Mouse (Mus musculus) skeletal muscle tissue, postnatal 0 days (tissue): ENCODE results near the gene Cyb5r2. TPM values are rescaled to one million over a fixed set of nuclear protein-coding genes. Genes with fewer than 3 reads are reported as not detected.

Experiments used
- polyA plus RNA-seq: library from polyadenylated mRNA; unstranded; fragments of >200 nt; fragmentation: Nextera tagmentation; extraction: Ambion mirVana; gene quantifications from 2 replicates; pipeline ENCODE4 v1.2.1, GENCODE M21; 2015

The Cyb5r2 gene
- polyA plus RNA-seq = 0.54 and 0.94 TPM in 2 replicates

DNA sequence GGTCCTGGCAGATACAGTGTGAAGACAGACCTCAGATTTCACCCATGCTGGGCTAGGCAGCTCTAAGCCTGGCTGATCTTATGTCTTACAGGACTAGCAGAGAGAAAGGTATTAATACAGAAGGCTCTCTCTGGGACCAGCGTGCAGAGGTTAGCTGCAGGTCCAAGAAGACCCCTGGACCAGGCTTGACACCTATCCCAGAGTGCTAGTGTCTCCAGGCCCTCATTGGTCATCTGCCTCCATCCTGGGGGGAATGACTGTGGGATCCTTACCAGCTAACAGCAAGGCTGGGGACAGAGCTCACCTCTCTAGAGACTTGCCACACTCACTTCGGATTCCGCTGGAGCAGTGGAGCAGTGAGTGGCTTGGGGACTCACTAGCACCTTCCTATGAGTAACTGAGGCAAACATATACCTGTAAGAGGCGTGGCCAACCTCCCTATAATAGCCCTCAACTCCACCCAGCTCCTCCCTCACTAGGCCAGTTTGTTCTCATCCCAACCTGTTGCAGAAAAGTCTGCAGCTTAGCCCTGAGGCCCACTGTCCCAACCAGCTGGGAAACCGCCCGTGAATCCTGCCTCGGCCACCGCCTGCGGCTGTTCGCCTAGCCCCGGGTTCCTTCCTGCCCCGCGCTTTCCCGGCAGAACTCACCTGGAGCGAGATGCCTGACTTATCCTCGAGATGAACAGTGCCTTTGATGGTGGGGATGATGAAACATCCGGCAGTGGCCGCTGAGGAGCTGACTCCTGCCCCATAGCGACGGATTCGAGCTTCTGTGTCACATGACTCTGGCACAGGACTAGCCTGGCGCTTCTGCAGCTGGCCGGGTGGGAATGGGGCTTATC, at the start of gene Cyb5r2:
Gene Cyb5r2, minus strand, starts transcription at position 725 of the 844 bp plus-strand sequence.

DNA sequence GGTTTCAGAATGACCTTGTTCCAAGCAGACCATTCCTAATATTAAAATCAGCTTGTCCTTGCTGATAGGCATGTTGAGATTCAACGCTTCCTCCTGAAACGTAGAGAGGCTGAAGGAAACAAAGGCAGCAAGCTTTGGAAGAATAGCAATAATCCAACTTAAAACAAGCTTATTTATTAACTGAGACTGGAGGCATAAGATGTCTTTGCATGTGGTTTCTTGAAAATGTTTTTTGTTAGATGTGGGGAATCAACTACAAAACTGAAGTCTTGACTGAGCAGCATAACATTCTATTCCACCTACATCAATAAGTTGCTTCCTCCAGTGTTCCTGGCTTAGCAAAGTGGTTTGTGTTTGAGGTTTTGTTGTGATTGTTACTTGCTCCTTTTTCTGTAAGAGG, 43.3 kb upstream of the Cyb5r2 start, which contains the start of gene Ovch2:
Gene Ovch2, minus strand, starts transcription at position 101 of the 400 bp plus-strand sequence.

Other genes with a start within 250 kb of the Cyb5r2 start
- gene Olfml1, start 190.6 kb downstream of the Cyb5r2 start, polyA plus RNA-seq = 11.5 and 13.4 TPM in 2 replicates
- 7.1 and 7.8 TPM in 2 replicates for gene Ppfibp2, start 162.8 kb downstream of the Cyb5r2 start, polyA plus RNA-seq
- gene 5330417H12Rik, start 132.9 kb downstream of the Cyb5r2 start, polyA plus RNA-seq = not detected in 2 replicates
- gene Ovch2, start 43.2 kb upstream of the Cyb5r2 start, polyA plus RNA-seq = not detected in 2 replicates
- not detected in 2 replicates for gene Olfr467, start 54.2 kb upstream of the Cyb5r2 start, polyA plus RNA-seq
- not detected in 2 replicates for gene Olfr469, start 67.5 kb upstream of the Cyb5r2 start, polyA plus RNA-seq
- gene Olfr470, start 89.5 kb upstream of the Cyb5r2 start, polyA plus RNA-seq = not detected in 2 replicates
- gene Olfr472, start 139.9 kb upstream of the Cyb5r2 start, polyA plus RNA-seq = not detected in 2 replicates
- gene Olfr473, start 172.4 kb upstream of the Cyb5r2 start, polyA plus RNA-seq = not detected in 2 replicates
- gene Olfr474, start 196.6 kb upstream of the Cyb5r2 start, polyA plus RNA-seq = not detected in 2 replicates
- not detected in 2 replicates for gene Olfr476, start 206.8 kb upstream of the Cyb5r2 start, polyA plus RNA-seq
- not detected in 2 replicates for gene Olfr477, start 228.7 kb upstream of the Cyb5r2 start, polyA plus RNA-seq